Mouse (Mus musculus): Measurements from ENCODE around the gene Zic5. TPM values are rescaled to one million over a fixed set of nuclear protein-coding genes. Genes with fewer than 3 reads are reported as not detected.

The Zic5 gene
- total and polyA plus RNA-seq, 3 experiments = not detected

DNA sequence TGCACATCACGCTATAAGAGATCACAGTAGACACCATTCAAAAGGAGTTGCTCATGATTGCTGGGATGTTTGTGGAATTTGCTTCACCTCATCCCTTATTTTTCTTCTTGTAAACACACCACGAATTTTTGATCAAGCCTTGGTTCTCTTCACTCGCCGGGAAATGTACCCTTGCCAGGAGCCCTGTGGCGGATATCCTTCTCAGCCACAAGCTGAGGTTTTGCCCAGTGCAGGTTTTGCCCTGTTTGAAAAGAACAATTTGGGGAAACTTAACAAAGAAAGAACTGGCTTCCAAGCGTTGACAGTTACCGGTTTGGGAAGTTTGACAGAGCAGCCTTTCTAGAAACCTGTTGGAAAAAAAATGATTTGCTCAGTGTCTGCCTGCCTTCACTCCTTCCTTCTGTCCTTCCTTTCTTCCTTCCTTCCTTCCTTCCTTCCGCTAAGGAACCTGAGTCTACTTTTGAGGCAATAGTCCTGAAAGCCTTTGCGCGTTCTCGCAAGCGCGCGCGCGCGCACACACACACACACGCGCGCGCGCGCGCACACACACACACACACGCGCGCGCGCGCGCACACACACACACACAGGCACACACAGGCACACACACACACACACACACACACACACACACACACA lies 6.1 kb upstream of the Zic5 start:
- Histone ChIP-seq H3K4me1 (ENCODE audit: control insufficient read depth, insufficient read depth, low read length) (no peaks in the 10 kb centered on the region), H3K9ac (ENCODE audit: low read depth, low read length) (no peak overlapping the region), H3K36me3 (ENCODE audit: control insufficient read depth, insufficient read depth, low read length) (no peaks in the 10 kb centered on the region), H3K27ac (no peak overlapping the region), H3K27me3 (ENCODE audit: control insufficient read depth, insufficient read depth, low read length) (peaks cover 44% of the 10 kb centered on the region), H3K4me3 (no peak overlapping the region), H3K79me2 (replicated peaks; ENCODE audit: control insufficient read depth, insufficient read depth, low read length) (no peaks in the 10 kb centered on the region)
- 15% methylated on average over 21 of the region's 31 CpGs for WGBS
- TF ChIP-seq POLR2A (IDR thresholded peaks at IDR 0.05; ENCODE audit: insufficient read depth, low read depth, low read length) (no peak), EP300 (IDR thresholded peaks at IDR 0.05; ENCODE audit: insufficient read depth, low read depth, low read length) (no peak), CTCF (IDR thresholded peaks at IDR 0.05) (no peak)
- DNase-seq = no peak
- intact Hi-C loops (cut with DNase I) = no loop called here

DNA sequence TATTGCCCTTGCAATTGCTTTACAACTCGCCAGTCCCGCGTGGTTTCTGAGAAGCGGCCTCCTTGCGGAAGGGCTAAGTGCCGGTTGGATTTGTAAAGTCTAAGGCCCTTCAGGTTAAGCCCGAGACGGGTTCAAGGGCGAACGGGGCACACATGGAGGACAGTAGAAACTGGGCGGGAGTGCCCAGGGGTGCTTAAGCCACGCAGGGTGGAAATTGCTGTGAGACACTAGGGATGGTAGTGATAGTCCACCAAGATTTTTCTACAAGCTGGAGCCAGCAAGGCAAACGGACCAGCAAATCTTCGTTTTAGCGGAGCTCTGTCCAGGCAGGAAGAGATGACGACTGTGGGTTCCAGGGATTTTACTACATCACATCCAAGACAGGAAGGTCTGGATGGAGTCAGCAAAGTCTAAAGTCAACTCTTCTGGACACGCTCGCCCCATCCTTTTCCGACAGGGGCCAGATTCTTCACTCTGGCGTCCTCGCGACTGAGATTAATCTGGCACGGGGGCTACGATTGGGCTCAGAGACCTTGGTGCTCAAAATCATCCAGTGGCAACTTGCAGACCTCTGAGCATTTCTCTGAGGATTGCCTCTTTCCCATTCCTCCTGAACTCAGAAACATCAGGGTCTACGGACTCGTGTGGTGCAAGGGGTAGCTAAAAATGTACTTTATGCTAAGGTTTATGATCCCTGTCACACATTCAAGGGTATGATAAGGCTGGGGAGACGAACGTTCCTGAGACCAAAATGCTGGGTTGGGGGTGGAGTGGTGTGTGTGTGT lies 3.7 kb upstream of the Zic5 start:
- TF ChIP-seq EP300 (IDR thresholded peaks at IDR 0.05; ENCODE audit: insufficient read depth, low read depth, low read length) = no peak
- TF ChIP-seq CTCF (IDR thresholded peaks at IDR 0.05) = no peak
- TF ChIP-seq POLR2A (IDR thresholded peaks at IDR 0.05; ENCODE audit: insufficient read depth, low read depth, low read length) = no peak
- Histone ChIP-seq H3K79me2 (replicated peaks; ENCODE audit: control insufficient read depth, insufficient read depth, low read length) (no peaks in the 10 kb centered on the region), H3K9ac (ENCODE audit: low read depth, low read length) (no peak overlapping the region), H3K4me1 (ENCODE audit: control insufficient read depth, insufficient read depth, low read length) (no peaks in the 10 kb centered on the region), H3K4me3 (no peak overlapping the region), H3K27me3 (ENCODE audit: control insufficient read depth, insufficient read depth, low read length) (peaks cover 41% of the 10 kb centered on the region), H3K27ac (no peak overlapping the region), H3K36me3 (ENCODE audit: control insufficient read depth, insufficient read depth, low read length) (no peaks in the 10 kb centered on the region)
- intact Hi-C loops (cut with DNase I) = loop anchor here (10.0 kb wide), 1 partner anchor 234 kb away; no protein-coding TSS in a partner anchor
- DNase-seq = no peak
- WGBS = 6% methylated on average over 28 of the region's 28 CpGs

DNA sequence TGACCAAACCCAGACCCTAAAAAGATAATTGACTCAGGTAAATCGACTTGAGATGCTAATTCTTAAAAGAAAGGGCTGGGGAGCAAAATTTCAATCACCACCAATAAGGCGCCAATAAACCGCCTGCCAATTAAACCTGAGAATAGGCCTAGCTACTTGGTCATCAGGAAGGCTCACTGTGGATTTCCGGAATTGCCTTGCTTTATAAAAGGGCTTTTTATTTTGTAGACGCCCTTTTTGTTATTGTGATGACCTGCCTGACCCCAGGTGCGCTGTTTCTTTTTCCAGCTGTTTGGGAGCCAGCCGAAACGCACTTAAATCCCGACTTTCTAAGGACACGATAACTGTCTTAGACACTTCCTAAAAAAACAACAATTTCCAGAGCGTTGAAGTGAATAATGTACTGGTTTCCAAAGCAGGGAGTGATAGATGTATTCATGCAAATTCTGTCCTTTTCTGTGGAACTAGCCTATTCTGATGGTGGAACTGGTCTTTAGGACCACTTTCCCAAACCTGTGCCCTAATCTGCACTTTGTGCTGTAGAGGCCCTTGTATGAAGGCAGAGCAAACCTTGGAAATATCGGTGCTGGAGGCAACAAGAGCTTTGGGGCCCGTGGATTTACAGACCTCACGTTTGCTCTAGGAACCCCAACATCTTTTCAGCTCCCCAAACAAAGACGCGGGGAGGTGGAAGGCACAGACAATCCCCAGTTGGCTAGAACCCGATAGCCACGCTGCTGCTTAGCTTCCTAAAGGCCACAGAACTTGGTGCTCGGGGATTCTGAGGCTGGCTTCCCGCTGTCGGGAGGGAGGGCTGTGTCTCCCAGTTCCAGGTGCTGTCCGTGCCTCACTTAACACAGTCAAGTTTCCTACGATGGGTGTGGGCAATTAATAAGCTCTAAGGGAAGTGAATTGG lies 2.7 kb upstream of the Zic5 start:
- Histone ChIP-seq H3K27me3 (ENCODE audit: control insufficient read depth, insufficient read depth, low read length) (peaks cover 47% of the 10 kb centered on the region), H3K36me3 (ENCODE audit: control insufficient read depth, insufficient read depth, low read length) (no peaks in the 10 kb centered on the region), H3K27ac (no peak overlapping the region), H3K9ac (ENCODE audit: low read depth, low read length) (no peak overlapping the region), H3K4me3 (no peak overlapping the region), H3K79me2 (replicated peaks; ENCODE audit: control insufficient read depth, insufficient read depth, low read length) (no peaks in the 10 kb centered on the region), H3K4me1 (ENCODE audit: control insufficient read depth, insufficient read depth, low read length) (no peaks in the 10 kb centered on the region)
- TF ChIP-seq CTCF (IDR thresholded peaks at IDR 0.05) (no peak), POLR2A (IDR thresholded peaks at IDR 0.05; ENCODE audit: insufficient read depth, low read depth, low read length) (no peak), EP300 (IDR thresholded peaks at IDR 0.05; ENCODE audit: insufficient read depth, low read depth, low read length) (no peak)
- intact Hi-C loops (cut with DNase I) = loop anchor here (10.0 kb wide), 1 partner anchor 233 kb away; no protein-coding TSS in a partner anchor
- WGBS = 16% methylated on average over 23 of the region's 23 CpGs
- DNase-seq = no peak

DNA sequence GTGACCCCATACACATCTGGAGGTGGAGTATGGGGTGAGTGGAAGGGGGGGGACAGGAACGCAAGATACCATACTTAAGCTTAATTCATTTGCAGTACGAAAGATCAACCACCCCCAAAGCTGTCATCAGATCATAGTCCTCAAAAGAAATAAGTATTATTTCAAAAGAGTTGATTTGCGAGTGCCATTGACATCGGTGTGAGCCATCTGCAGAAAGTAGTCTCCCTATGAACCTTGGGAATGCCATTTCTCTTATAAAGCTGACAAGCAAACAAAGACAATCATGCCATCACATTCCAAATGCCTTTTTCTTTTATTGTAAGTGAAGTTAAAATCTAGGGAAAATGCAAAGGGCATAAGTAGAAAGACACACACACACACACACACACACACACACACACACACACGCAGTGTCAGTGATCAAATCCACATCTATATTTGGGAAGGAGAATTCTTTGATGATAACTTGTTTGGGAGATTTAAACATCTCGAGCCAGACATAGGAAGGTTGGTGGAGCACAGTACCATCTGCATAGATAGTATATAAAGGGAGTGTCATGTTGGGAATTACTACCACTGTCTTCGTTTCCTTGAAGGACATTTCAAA lies 1.4 kb upstream of the Zic5 start:
- DNase-seq = no peak
- H3K27ac ChIP-seq = no peak overlapping the region
- no peak for TF ChIP-seq EP300 (IDR thresholded peaks at IDR 0.05; ENCODE audit: insufficient read depth, low read depth, low read length)
- no peak for TF ChIP-seq CTCF (IDR thresholded peaks at IDR 0.05)
- no peak for TF ChIP-seq POLR2A (IDR thresholded peaks at IDR 0.05; ENCODE audit: insufficient read depth, low read depth, low read length)
- WGBS = 68% methylated on average over 7 of the region's 7 CpGs
- intact Hi-C loops (cut with DNase I) = loop anchor here (10.0 kb wide), 1 partner anchor 232 kb away; no protein-coding TSS in a partner anchor
- H3K4me3 ChIP-seq = no peak overlapping the region
- H3K27me3 ChIP-seq (ENCODE audit: control insufficient read depth, insufficient read depth, low read length) = peaks cover 42% of the 10 kb centered on the region
- no peak overlapping the region for H3K9ac ChIP-seq (ENCODE audit: low read depth, low read length)
- no peaks in the 10 kb centered on the region for H3K36me3 ChIP-seq (ENCODE audit: control insufficient read depth, insufficient read depth, low read length)
- no peaks in the 10 kb centered on the region for H3K4me1 ChIP-seq (ENCODE audit: control insufficient read depth, insufficient read depth, low read length)
- no peaks in the 10 kb centered on the region for H3K79me2 ChIP-seq (replicated peaks; ENCODE audit: control insufficient read depth, insufficient read depth, low read length)

DNA sequence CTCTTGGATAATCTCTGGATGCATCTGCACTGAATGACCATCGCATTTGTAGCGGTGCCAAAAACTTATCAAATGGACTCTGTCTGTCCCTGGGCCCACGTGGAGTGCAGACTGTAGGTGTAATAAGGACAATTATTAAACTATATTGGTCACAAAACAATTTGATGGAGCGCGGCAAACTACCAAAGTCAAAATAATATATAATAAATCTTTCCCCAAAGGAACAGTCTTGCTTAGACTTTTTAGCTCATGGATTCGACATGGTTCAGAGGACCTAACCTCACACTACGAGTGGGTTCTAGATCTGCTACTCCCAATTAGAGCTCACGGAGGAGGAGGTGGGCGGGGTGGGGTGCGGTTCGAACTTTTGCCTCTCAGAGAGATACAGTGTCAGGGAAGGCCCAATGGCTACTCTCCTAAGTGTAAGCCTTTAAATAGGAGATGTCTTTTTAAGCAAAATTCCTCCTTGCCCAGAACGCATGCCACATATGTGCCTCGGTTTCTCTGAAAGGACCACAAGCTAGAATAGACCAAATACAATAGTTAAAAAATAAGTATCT lies 534 bp upstream of the Zic5 start:
- Histone ChIP-seq H3K4me1 (ENCODE audit: control insufficient read depth, insufficient read depth, low read length) (no peaks in the 10 kb centered on the region), H3K79me2 (replicated peaks; ENCODE audit: control insufficient read depth, insufficient read depth, low read length) (no peaks in the 10 kb centered on the region), H3K27me3 (ENCODE audit: control insufficient read depth, insufficient read depth, low read length) (peaks cover 39% of the 10 kb centered on the region), H3K36me3 (ENCODE audit: control insufficient read depth, insufficient read depth, low read length) (no peaks in the 10 kb centered on the region), H3K27ac (no peak overlapping the region), H3K9ac (ENCODE audit: low read depth, low read length) (no peak overlapping the region), H3K4me3 (no peak overlapping the region)
- 34% methylated on average over 13 of the region's 13 CpGs for WGBS
- intact Hi-C loops (cut with DNase I) = loop anchor here (2.0 to 10.0 kb wide), 2 partner anchors 23 to 231 kb away; no protein-coding TSS in a partner anchor
- no peak for TF ChIP-seq EP300 (IDR thresholded peaks at IDR 0.05; ENCODE audit: insufficient read depth, low read depth, low read length)
- TF ChIP-seq POLR2A (IDR thresholded peaks at IDR 0.05; ENCODE audit: insufficient read depth, low read depth, low read length) = no peak
- TF ChIP-seq CTCF (IDR thresholded peaks at IDR 0.05) = no peak
- DNase-seq = no peak

Measured in heart, adult 2 months (tissue).